Mouse (Mus musculus): ENCODE measurements at regions not wholly inside any gene's neighbourhood (a gene's known extent, or its start where the extent isn't known, plus 50 kb on each side); places are given as distances from the start of the nearest gene placed in this dataset.
"Not testable (repeated sequence)": the region's sequence is repeated elsewhere in the genome, so short reads cannot be mapped to it uniquely, and the experiment has no call there.

DNA sequence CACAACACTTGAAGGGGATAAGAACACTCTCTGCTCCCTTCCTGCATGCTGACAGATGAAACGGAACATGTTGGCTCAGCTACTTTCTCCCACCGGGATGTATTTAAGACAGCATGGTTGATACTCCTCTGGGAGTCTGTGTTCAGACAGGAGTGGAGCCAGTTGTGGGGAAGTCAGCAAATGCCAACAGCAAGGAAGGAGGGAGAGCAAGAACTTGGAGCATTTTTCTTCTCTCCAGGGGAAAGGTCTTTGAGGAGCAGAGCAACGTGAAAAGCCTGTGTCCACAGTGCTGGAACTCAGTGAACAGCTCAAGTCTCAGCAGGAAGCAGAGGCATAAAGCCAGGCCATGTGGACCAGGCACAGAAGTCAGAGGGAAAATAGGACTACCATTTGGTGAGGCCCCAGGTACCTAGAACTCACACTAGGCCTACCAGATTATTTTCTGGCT lies 188.8 kb upstream of the Dmac1 start:
- 86% methylated on average over 3 of the region's 3 CpGs for WGBS
- no peak for DNase-seq
- Histone ChIP-seq H3K36me3 (ENCODE audit: control insufficient read depth, insufficient read depth, low read length) (no peaks in the 10 kb centered on the region), H3K4me3 (ENCODE audit: control insufficient read depth, insufficient read depth, low read length) (no peak overlapping the region), H3K27ac (ENCODE audit: control insufficient read depth, insufficient read depth, low read length) (no peak overlapping the region), H3K4me1 (replicated peaks; ENCODE audit: control insufficient read depth, insufficient read depth, low read length) (no peaks in the 10 kb centered on the region), H3K27me3 (ENCODE audit: control insufficient read depth, insufficient read depth, low read length) (no peaks in the 10 kb centered on the region)
- no peak for TF ChIP-seq CTCF (IDR thresholded peaks at IDR 0.05; ENCODE audit: borderline replicate concordance, control insufficient read depth, extremely low read depth, insufficient read depth, low read length, poor library complexity)
- no peak for TF ChIP-seq POLR2A (IDR thresholded peaks at IDR 0.05; ENCODE audit: control insufficient read depth, extremely low read depth, insufficient read depth, low read length, poor library complexity)

DNA sequence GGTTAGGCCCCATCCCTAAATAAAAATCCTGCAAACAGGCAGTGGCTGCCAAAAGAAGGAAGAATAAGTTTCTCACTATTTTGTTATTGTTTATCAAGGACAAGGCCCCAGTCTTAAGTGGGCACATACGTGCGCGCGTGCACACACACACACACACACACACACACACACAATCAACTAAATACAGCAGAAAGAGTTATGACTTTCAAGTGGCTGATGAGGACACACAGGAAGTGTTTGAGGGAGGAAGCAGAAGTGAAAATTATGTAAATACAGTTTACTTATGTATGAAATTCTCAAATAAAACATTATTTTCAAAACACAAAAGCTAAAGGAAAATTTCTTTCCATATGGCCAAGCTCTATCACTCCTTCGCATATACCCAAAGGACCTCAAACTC lies 185.5 kb upstream of the Dmac1 start:
- no peak for DNase-seq
- Histone ChIP-seq H3K27ac (ENCODE audit: control insufficient read depth, insufficient read depth, low read length) (no peak overlapping the region), H3K4me3 (ENCODE audit: control insufficient read depth, insufficient read depth, low read length) (no peak overlapping the region), H3K4me1 (replicated peaks; ENCODE audit: control insufficient read depth, insufficient read depth, low read length) (no peaks in the 10 kb centered on the region), H3K36me3 (ENCODE audit: control insufficient read depth, insufficient read depth, low read length) (no peaks in the 10 kb centered on the region), H3K27me3 (ENCODE audit: control insufficient read depth, insufficient read depth, low read length) (no peaks in the 10 kb centered on the region)
- WGBS: 86% methylated on average over 5 of the region's 5 CpGs
- TF ChIP-seq CTCF (IDR thresholded peaks at IDR 0.05; ENCODE audit: borderline replicate concordance, control insufficient read depth, extremely low read depth, insufficient read depth, low read length, poor library complexity) (no peak), POLR2A (IDR thresholded peaks at IDR 0.05; ENCODE audit: control insufficient read depth, extremely low read depth, insufficient read depth, low read length, poor library complexity) (no peak)

DNA sequence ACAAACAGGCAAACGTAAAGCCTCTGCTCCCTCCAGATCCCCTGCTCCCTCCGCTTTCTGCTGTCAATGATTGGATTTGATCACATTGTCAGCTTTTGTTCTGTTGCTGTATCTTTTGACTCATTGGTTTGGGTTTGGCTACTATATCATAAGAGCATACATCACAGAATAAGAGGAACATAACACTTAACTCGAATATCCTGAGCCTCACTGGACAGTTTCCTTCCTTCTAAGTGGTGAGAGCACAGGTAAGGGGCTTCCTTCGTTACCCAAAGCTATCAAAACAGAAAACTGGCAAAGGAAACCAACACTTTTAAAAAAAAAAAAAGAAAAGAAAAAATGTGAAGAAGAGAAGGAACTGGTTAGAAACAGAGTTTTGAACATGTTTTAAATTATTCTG lies 171.4 kb upstream of the Dmac1 start:
- WGBS: 49% methylated on average over 4 of the region's 4 CpGs
- H3K36me3 ChIP-seq (ENCODE audit: control insufficient read depth, insufficient read depth, low read length): no peaks in the 10 kb centered on the region
- no peaks in the 10 kb centered on the region for H3K4me1 ChIP-seq (replicated peaks; ENCODE audit: control insufficient read depth, insufficient read depth, low read length)
- no peaks in the 10 kb centered on the region for H3K27me3 ChIP-seq (ENCODE audit: control insufficient read depth, insufficient read depth, low read length)
- no peak overlapping the region for H3K4me3 ChIP-seq (ENCODE audit: control insufficient read depth, insufficient read depth, low read length)
- no peak overlapping the region for H3K27ac ChIP-seq (ENCODE audit: control insufficient read depth, insufficient read depth, low read length)
- DNase-seq: no peak
- no peak for TF ChIP-seq CTCF (IDR thresholded peaks at IDR 0.05; ENCODE audit: borderline replicate concordance, control insufficient read depth, extremely low read depth, insufficient read depth, low read length, poor library complexity)

- Histone ChIP-seq H3K4me1 (replicated peaks; ENCODE audit: control insufficient read depth, insufficient read depth, low read length) (no peaks in the 10 kb centered on the region), H3K36me3 (ENCODE audit: control insufficient read depth, insufficient read depth, low read length) (no peaks in the 10 kb centered on the region), H3K27ac (ENCODE audit: control insufficient read depth, insufficient read depth, low read length) (no peak overlapping the region), H3K27me3 (ENCODE audit: control insufficient read depth, insufficient read depth, low read length) (no peaks in the 10 kb centered on the region), H3K4me3 (ENCODE audit: control insufficient read depth, insufficient read depth, low read length) (no peak overlapping the region)
- no peak for TF ChIP-seq POLR2A (IDR thresholded peaks at IDR 0.05; ENCODE audit: control insufficient read depth, extremely low read depth, insufficient read depth, low read length, poor library complexity)
- TF ChIP-seq CTCF (IDR thresholded peaks at IDR 0.05; ENCODE audit: borderline replicate concordance, control insufficient read depth, extremely low read depth, insufficient read depth, low read length, poor library complexity): no peak
- DNase-seq: no peak
Observed at GRCm38 (mm10) chr4:75423296-75423695, 145.2 kb upstream of the Dmac1 start.

DNA sequence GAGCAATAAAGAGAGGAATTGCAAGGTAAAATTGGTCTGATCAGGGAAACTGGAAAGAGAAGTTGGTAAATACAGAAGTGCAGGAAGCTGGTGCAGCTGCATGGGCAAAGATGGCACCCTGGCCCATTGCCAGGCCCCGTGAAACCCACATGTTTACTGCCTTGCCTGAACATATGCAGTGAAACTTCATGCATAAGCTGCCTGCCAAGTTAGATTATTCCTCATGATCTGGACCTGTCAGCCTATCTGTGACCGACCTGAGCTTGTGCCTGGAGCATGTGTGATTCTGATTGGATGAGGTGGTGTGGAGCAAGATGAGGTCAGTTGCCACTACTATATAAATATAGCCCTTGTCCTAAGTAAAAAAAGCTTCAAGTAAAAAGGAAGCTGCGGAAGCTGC lies 122.6 kb upstream of the Dmac1 start:
- H3K27ac ChIP-seq (ENCODE audit: control insufficient read depth, insufficient read depth, low read length): peak overlapping the region; percentile 65; the same call in 1 of the 2 replicates
- not testable (repeated sequence) for H3K4me1 ChIP-seq (replicated peaks; ENCODE audit: control insufficient read depth, insufficient read depth, low read length); H3K4me3 ChIP-seq (ENCODE audit: control insufficient read depth, insufficient read depth, low read length); H3K27me3 ChIP-seq (ENCODE audit: control insufficient read depth, insufficient read depth, low read length); H3K36me3 ChIP-seq (ENCODE audit: control insufficient read depth, insufficient read depth, low read length); DNase-seq
- WGBS: 50% methylated on average over 3 of the region's 3 CpGs

DNA sequence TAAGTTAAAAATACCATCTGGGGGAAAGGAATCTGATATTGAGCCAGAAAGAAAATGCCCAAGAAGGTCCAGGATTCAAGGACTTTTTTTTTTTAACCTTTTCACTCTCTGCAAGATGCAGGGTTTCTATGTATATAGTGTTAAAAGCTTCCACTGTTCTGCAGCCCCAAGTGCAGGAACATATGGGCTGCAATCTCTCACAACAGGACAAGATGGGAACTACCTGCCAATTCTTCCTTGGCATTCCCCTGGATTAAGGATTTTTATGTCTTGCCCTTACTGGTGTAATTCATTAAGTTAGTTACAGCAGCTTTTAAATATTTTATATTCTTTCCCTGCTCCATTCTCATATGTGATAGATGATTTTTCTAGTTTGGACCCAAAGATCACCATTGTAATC lies 116.9 kb upstream of the Dmac1 start:
- H3K27me3 ChIP-seq (ENCODE audit: control insufficient read depth, insufficient read depth, low read length): no peaks in the 10 kb centered on the region
- no peaks in the 10 kb centered on the region for H3K36me3 ChIP-seq (ENCODE audit: control insufficient read depth, insufficient read depth, low read length)
- TF ChIP-seq POLR2A (IDR thresholded peaks at IDR 0.05; ENCODE audit: control insufficient read depth, extremely low read depth, insufficient read depth, low read length, poor library complexity): no peak
- H3K4me3 ChIP-seq (ENCODE audit: control insufficient read depth, insufficient read depth, low read length): no peak overlapping the region
- H3K27ac ChIP-seq (ENCODE audit: control insufficient read depth, insufficient read depth, low read length): no peak overlapping the region
- no peaks in the 10 kb centered on the region for H3K4me1 ChIP-seq (replicated peaks; ENCODE audit: control insufficient read depth, insufficient read depth, low read length)
- DNase-seq: no peak

GRCm38 (mm10) chr4:75394264-75394663 lies 116.2 kb upstream of the Dmac1 start:
- H3K36me3 ChIP-seq (ENCODE audit: control insufficient read depth, insufficient read depth, low read length): no peaks in the 10 kb centered on the region
- WGBS: 57% methylated on average over 2 of the region's 2 CpGs
- no peaks in the 10 kb centered on the region for H3K27me3 ChIP-seq (ENCODE audit: control insufficient read depth, insufficient read depth, low read length)
- TF ChIP-seq CTCF (IDR thresholded peaks at IDR 0.05; ENCODE audit: borderline replicate concordance, control insufficient read depth, extremely low read depth, insufficient read depth, low read length, poor library complexity): no peak
- TF ChIP-seq POLR2A (IDR thresholded peaks at IDR 0.05; ENCODE audit: control insufficient read depth, extremely low read depth, insufficient read depth, low read length, poor library complexity): no peak
- H3K4me1 ChIP-seq (replicated peaks; ENCODE audit: control insufficient read depth, insufficient read depth, low read length): no peaks in the 10 kb centered on the region
- H3K27ac ChIP-seq (ENCODE audit: control insufficient read depth, insufficient read depth, low read length): no peak overlapping the region
- no peak for DNase-seq
- no peak overlapping the region for H3K4me3 ChIP-seq (ENCODE audit: control insufficient read depth, insufficient read depth, low read length)
